Mouse (Mus musculus) bone marrow, adult 2 months (tissue): ENCODE measurements around the gene Ggn.

Experiments used
- CTCF ChIP-seq: fragments of 200-500 bp; IDR thresholded peaks from 2 replicates; pipeline ENCODE4 v1.5.1; 2011; ENCODE audit warnings: low read length, control low read depth; ENCODE audit not compliant: control insufficient read depth, insufficient read depth
- POLR2A ChIP-seq: fragments of 200-500 bp; IDR thresholded peaks from 2 replicates; pipeline ENCODE4 v1.6.1; 2011; ENCODE audit warnings: low read depth, mild to moderate bottlenecking, control low read depth, low read length, borderline replicate concordance; ENCODE audit not compliant: control insufficient read depth

- no peak for TF ChIP-seq POLR2A
- no peak for TF ChIP-seq CTCF
Observed at GRCm38 (mm10) chr7:29134230-29134629, 35.8 kb upstream of the Ggn start.
